Mouse (Mus musculus) CD4-positive, CD25-positive, alpha-beta regulatory T cell, adult 4 months (primary cell): ENCODE measurements around the gene Orai1. TPM values are rescaled to one million over a fixed set of nuclear protein-coding genes. Genes with fewer than 3 reads are reported as not detected.

ENCODE experiments used
- ATAC-seq: one replicate; pipeline ENCODE4 v1.8.0; 2017
- polyA plus RNA-seq, 2 experiments: library from polyadenylated mRNA; unstranded; fragments of 100-300 nt; shearing (Covaris generic); gene quantifications; one replicate each; pipeline ENCODE4 v1.2.1; 2017

The Orai1 gene
- polyA plus RNA-seq, 2 experiments from 2014 or later = 4.2 to 8.1 TPM

GRCm38 (mm10) chr5:122997205-122998204 is 17.4 kb upstream of the Orai1 start:
- ATAC-seq = no peak

GRCm38 (mm10) chr5:123000901-123001300 is 14.0 kb upstream of the Orai1 start:
- no peak for ATAC-seq

GRCm38 (mm10) chr5:123005716-123006592 is 8.9 kb upstream of the Orai1 start:
- ATAC-seq = no peak

GRCm38 (mm10) chr5:123008877-123009493 is 5.9 kb upstream of the Orai1 start:
- ATAC-seq = no peak

GRCm38 (mm10) chr5:123009873-123010272 is 5.0 kb upstream of the Orai1 start:
- no peak for ATAC-seq

- ATAC-seq = no peak
Observed at GRCm38 (mm10) chr5:123010806-123011205, 4.1 kb upstream of the Orai1 start.

- no peak for ATAC-seq
Observed at GRCm38 (mm10) chr5:123011705-123012104, 3.2 kb upstream of the Orai1 start.

- ATAC-seq = no peak
Observed at GRCm38 (mm10) chr5:123013599-123014315, 1.1 kb upstream of the Orai1 start.

GRCm38 (mm10) chr5:123015915-123016314 is 1.0 kb downstream of the Orai1 start:
- ATAC-seq = peak; percentile 59

- no peak for ATAC-seq
Observed at GRCm38 (mm10) chr5:123017504-123017903, 2.6 kb downstream of the Orai1 start.

- no peak for ATAC-seq
Observed at GRCm38 (mm10) chr5:123019336-123020016, 4.6 kb downstream of the Orai1 start.

- ATAC-seq = no peak
Observed at GRCm38 (mm10) chr5:123020426-123020825, 5.6 kb downstream of the Orai1 start.

GRCm38 (mm10) chr5:123021438-123021837 is 6.6 kb downstream of the Orai1 start:
- ATAC-seq = peak; percentile 75

- ATAC-seq = no peak
Observed at GRCm38 (mm10) chr5:123023049-123023448, 8.2 kb downstream of the Orai1 start.

- ATAC-seq = no peak
Observed at GRCm38 (mm10) chr5:123024312-123024711, 9.4 kb downstream of the Orai1 start.

GRCm38 (mm10) chr5:123024965-123025573 is 10.2 kb downstream of the Orai1 start:
- ATAC-seq = no peak

GRCm38 (mm10) chr5:123026414-123026813 is 11.5 kb downstream of the Orai1 start:
- no peak for ATAC-seq

- ATAC-seq = no peak
Observed at GRCm38 (mm10) chr5:123027436-123027835, 12.6 kb downstream of the Orai1 start.

GRCm38 (mm10) chr5:123029729-123030128 is 14.9 kb downstream of the Orai1 start:
- no peak for ATAC-seq

GRCm38 (mm10) chr5:123031312-123031711 is 16.4 kb downstream of the Orai1 start:
- no peak for ATAC-seq

GRCm38 (mm10) chr5:123033646-123034160 is 18.8 kb downstream of the Orai1 start:
- ATAC-seq = no peak
